In genomic region chr4:43507938-43508665, GRCm38 (mm10) we compare ENCODE assay signal across 8 mouse cellular contexts. TPM values are rescaled to one million over a fixed set of nuclear protein-coding genes. Genes with fewer than 3 reads are reported as not detected.
DNase-seq lines count a peak whose midpoint lies in the region; ATAC-seq and TF ChIP-seq lines count a peak whose summit lies in the region.

No protein-coding gene starts in this region.

- H3K4me3 ChIP-seq in embryonic facial prominence, embryonic 12.5 days, result peak overlapping the region; percentile 39
- H3K4me3 ChIP-seq in intestine, postnatal 0 days (ENCODE audit: low read depth, low read length), result peak overlapping the region; percentile 43
- peak overlapping the region; percentile 26 for H3K4me3 ChIP-seq in midbrain, embryonic 11.5 days (ENCODE audit: low read depth, low read length)

- no peaks in the 10 kb centered on the region for H3K9me3 ChIP-seq in embryonic facial prominence, embryonic 12.5 days
- H3K9me3 ChIP-seq in intestine, postnatal 0 days (ENCODE audit: control insufficient read depth), result no peaks in the 10 kb centered on the region
- no peaks in the 10 kb centered on the region for H3K9me3 ChIP-seq in midbrain, embryonic 11.5 days (ENCODE audit: control insufficient read depth, low read length)

- peak; percentile 29 for DNase-seq in kidney, adult 18-20 months
- no peak for DNase-seq in kidney, adult 8-10 months
- no peak for DNase-seq in midbrain, embryonic 11.5 days (ENCODE audit: low spot score, missing footprints)
- DNase-seq in frontal cortex, postnatal 25 days (ENCODE audit: low spot score in 2 of 2), result no peak
- no peak for DNase-seq in left cerebral cortex, postnatal 14 days (ENCODE audit: low spot score in 2 of 2)
- DNase-seq in natural killer cell, adult 2 months (ENCODE audit: low spot score in 2 of 2), result no peak

- peak overlapping the region; percentile 58 for H3K4me2 ChIP-seq in embryonic facial prominence, embryonic 12.5 days (replicated peaks)
- peak overlapping the region; percentile 70 for H3K4me2 ChIP-seq in intestine, postnatal 0 days (replicated peaks; ENCODE audit: low read depth)
- H3K4me2 ChIP-seq in midbrain, embryonic 11.5 days, result peak overlapping the region; percentile 53

- intact Hi-C loops in left cerebral cortex, postnatal 14 days (cut with DNase I), result no loop called here

- H3K36me3 ChIP-seq in embryonic facial prominence, embryonic 12.5 days, result no peaks in the 10 kb centered on the region
- no peaks in the 10 kb centered on the region; the same call in 1 of the 2 replicates for H3K36me3 ChIP-seq in intestine, postnatal 0 days (ENCODE audit: control insufficient read depth, insufficient read depth)
- no peaks in the 10 kb centered on the region for H3K36me3 ChIP-seq in midbrain, embryonic 11.5 days (ENCODE audit: control insufficient read depth, insufficient read depth, low read length)

- H3K27me3 ChIP-seq in embryonic facial prominence, embryonic 12.5 days, result peaks cover 17% of the 10 kb centered on the region; the same call in 1 of the 2 replicates
- no peaks in the 10 kb centered on the region for H3K27me3 ChIP-seq in intestine, postnatal 0 days (replicated peaks; ENCODE audit: control insufficient read depth, insufficient read depth, low read length)
- H3K27me3 ChIP-seq in midbrain, embryonic 11.5 days (ENCODE audit: control insufficient read depth, insufficient read depth, low read length), result peaks cover 21% of the 10 kb centered on the region

- WGBS in embryonic facial prominence, embryonic 12.5 days, result 12% methylated on average over 22 of the region's 22 CpGs
- 3% methylated on average over 21 of the region's 22 CpGs for WGBS in intestine, postnatal 0 days
- WGBS in midbrain, embryonic 11.5 days, result 16% methylated on average over 22 of the region's 22 CpGs

- no peak for TF ChIP-seq CTCF in intestine, postnatal 0 days (IDR thresholded peaks at IDR 0.05; ENCODE audit: low read depth)

- peaks cover 23% of the 10 kb centered on the region for H3K4me1 ChIP-seq in embryonic facial prominence, embryonic 12.5 days
- peaks cover 4% of the 10 kb centered on the region for H3K4me1 ChIP-seq in intestine, postnatal 0 days (replicated peaks; ENCODE audit: control insufficient read depth, insufficient read depth, low read length)
- peaks cover 3% of the 10 kb centered on the region; the same call in 1 of the 2 replicates for H3K4me1 ChIP-seq in midbrain, embryonic 11.5 days (ENCODE audit: control insufficient read depth, insufficient read depth, low read length)

- no peak overlapping the region for H3K27ac ChIP-seq in embryonic facial prominence, embryonic 12.5 days
- peak overlapping the region; percentile 68 for H3K27ac ChIP-seq in intestine, postnatal 0 days (ENCODE audit: low read depth, low read length)
- no peak overlapping the region for H3K27ac ChIP-seq in midbrain, embryonic 11.5 days (ENCODE audit: low read depth, low read length)

- H3K9ac ChIP-seq in embryonic facial prominence, embryonic 12.5 days, result peak overlapping the region; percentile 35; the same call in 1 of the 2 replicates
- peak overlapping the region; percentile 47; the same call in 1 of the 2 replicates for H3K9ac ChIP-seq in intestine, postnatal 0 days (ENCODE audit: low read depth, low read length)
- peak overlapping the region; percentile 36 for H3K9ac ChIP-seq in midbrain, embryonic 11.5 days (ENCODE audit: low read length)

- ATAC-seq in embryonic facial prominence, embryonic 12.5 days (ENCODE audit: insufficient number of reproducible peaks, insufficient read depth, low FRiP score, low TSS enrichment), result peak; percentile 28
- peak; percentile 15; the same call in 1 of the 2 replicates for ATAC-seq in intestine, postnatal 0 days
- ATAC-seq in midbrain, embryonic 11.5 days (ENCODE audit: low FRiP score), result peak; percentile 27; the same call in 1 of the 2 replicates

RNA-seq across cellular contexts. Expression of gene Car9, which starts 1.3 kb away (rescaled TPM):
- polyA plus RNA-seq in embryonic facial prominence, embryonic 12.5 days (2016; fragmentation: Nextera tagmentation; extraction: Ambion mirVana), result 1.3 and 1.6 TPM in 2 replicates
- polyA plus RNA-seq in intestine, postnatal 0 days (2015; fragmentation: Nextera tagmentation; extraction: Ambion mirVana), result 4.8 and 5.4 TPM in 2 replicates
- 0.07 TPM in 1 of 2 replicates, not detected in the other for polyA plus RNA-seq in midbrain, embryonic 11.5 days (2014; fragmentation: Nextera tagmentation; extraction: Ambion mirVana)
- under 1 TPM; 0.27 to 0.44 TPM for total RNA-seq in left cerebral cortex, postnatal 14 days (2021)

RNA-seq across cellular contexts. Expression of gene Arhgef39, which starts 8.6 kb away (rescaled TPM):
- polyA plus RNA-seq in embryonic facial prominence, embryonic 12.5 days (2016; fragmentation: Nextera tagmentation; extraction: Ambion mirVana), result 43.6 and 44.1 TPM in 2 replicates
- 10.3 and 12.3 TPM in 2 replicates for polyA plus RNA-seq in intestine, postnatal 0 days (2015; fragmentation: Nextera tagmentation; extraction: Ambion mirVana)
- polyA plus RNA-seq in midbrain, embryonic 11.5 days (2014; fragmentation: Nextera tagmentation; extraction: Ambion mirVana), result 32.4 and 40.2 TPM in 2 replicates
- total RNA-seq in left cerebral cortex, postnatal 14 days (2021), result 1 to 10 TPM; 1.4 to 2.1 TPM

RNA-seq across cellular contexts. Expression of gene Ccdc107, which starts 15.4 kb away (rescaled TPM):
- polyA plus RNA-seq in embryonic facial prominence, embryonic 12.5 days (2016; fragmentation: Nextera tagmentation; extraction: Ambion mirVana), result 57.4 and 62.3 TPM in 2 replicates
- polyA plus RNA-seq in intestine, postnatal 0 days (2015; fragmentation: Nextera tagmentation; extraction: Ambion mirVana), result 79.8 and 83.1 TPM in 2 replicates
- 45.8 and 48.8 TPM in 2 replicates for polyA plus RNA-seq in midbrain, embryonic 11.5 days (2014; fragmentation: Nextera tagmentation; extraction: Ambion mirVana)
- total RNA-seq in left cerebral cortex, postnatal 14 days (2021), result 10 to 100 TPM; 23.0 to 29.0 TPM

RNA-seq across cellular contexts. Expression of gene Tpm2, which starts 15.5 kb away (rescaled TPM):
- 151 and 177 TPM in 2 replicates for polyA plus RNA-seq in embryonic facial prominence, embryonic 12.5 days (2016; fragmentation: Nextera tagmentation; extraction: Ambion mirVana)
- 928 and 1,046 TPM in 2 replicates for polyA plus RNA-seq in intestine, postnatal 0 days (2015; fragmentation: Nextera tagmentation; extraction: Ambion mirVana)
- 44.0 and 51.8 TPM in 2 replicates for polyA plus RNA-seq in midbrain, embryonic 11.5 days (2014; fragmentation: Nextera tagmentation; extraction: Ambion mirVana)
- 1 to 10 TPM; 6.0 to 7.6 TPM for total RNA-seq in left cerebral cortex, postnatal 14 days (2021)

RNA-seq across cellular contexts. Expression of gene Sit1, which starts 24.6 kb away (rescaled TPM):
- not detected in 2 replicates for polyA plus RNA-seq in embryonic facial prominence, embryonic 12.5 days (2016; fragmentation: Nextera tagmentation; extraction: Ambion mirVana)
- polyA plus RNA-seq in intestine, postnatal 0 days (2015; fragmentation: Nextera tagmentation; extraction: Ambion mirVana), result not detected in 2 replicates
- polyA plus RNA-seq in midbrain, embryonic 11.5 days (2014; fragmentation: Nextera tagmentation; extraction: Ambion mirVana), result not detected in 2 replicates
- not detected for total RNA-seq in left cerebral cortex, postnatal 14 days (2021)
